Mouse (Mus musculus): ENCODE data around the gene Alcam. TPM values are rescaled to one million over a fixed set of nuclear protein-coding genes. Genes with fewer than 3 reads are reported as not detected.

Alcam gene
- polyA plus RNA-seq, 2 experiments = 7.3 to 7.5 TPM

- Histone ChIP-seq H3K27me3 (ENCODE audit: control insufficient read depth, insufficient read depth, low read length) (no peaks in the 10 kb centered on the region), H3K36me3 (replicated peaks; ENCODE audit: control insufficient read depth, insufficient read depth, low read depth) (no peaks in the 10 kb centered on the region), H3K27ac (no peak overlapping the region), H3K4me2 (ENCODE audit: low read depth) (no peak overlapping the region), H3K4me1 (replicated peaks; ENCODE audit: control insufficient read depth in 2 of 2, insufficient read depth in 2 of 2, low read length in 1 of 2) (no peaks in the 10 kb centered on the region), H3K9ac (replicated peaks) (no peak overlapping the region), H3K4me3 (ENCODE audit: insufficient read depth in 1 of 2, low read depth in 2 of 2, low read length in 2 of 2) (no peak overlapping the region), H3K9me3 (ENCODE audit: control insufficient read depth, low read length) (no peaks in the 10 kb centered on the region)
- DNase-seq (ENCODE audit: low read depth in 3 of 3, low spot score in 3 of 3) (no peak), ATAC-seq (ENCODE audit: insufficient read depth) (no peak)
- no peak for TF ChIP-seq EP300 (IDR thresholded peaks at IDR 0.05; ENCODE audit: low read depth)
- no peak for TF ChIP-seq CTCF (IDR thresholded peaks at IDR 0.05; ENCODE audit: low read depth)
- WGBS (ENCODE audit: insufficient replicate concordance) = 35% methylated on average over 1 of the region's 1 CpGs
Measured at GRCm38 (mm10) chr16:52464597-52464996, 10.7 kb upstream of the Alcam start.

- 1% methylated on average over 39 of the region's 55 CpGs for WGBS (ENCODE audit: insufficient replicate concordance)
- Histone ChIP-seq H3K27me3 (ENCODE audit: control insufficient read depth, insufficient read depth, low read length) (peaks cover 31% of the 10 kb centered on the region), H3K27ac (no peak overlapping the region), H3K4me1 (replicated peaks; ENCODE audit: control insufficient read depth in 2 of 2, insufficient read depth in 2 of 2, low read length in 1 of 2) (no peaks in the 10 kb centered on the region), H3K9me3 (ENCODE audit: control insufficient read depth, low read length) (no peaks in the 10 kb centered on the region), H3K36me3 (replicated peaks; ENCODE audit: control insufficient read depth, insufficient read depth, low read depth) (no peaks in the 10 kb centered on the region), H3K4me3 (ENCODE audit: insufficient read depth in 1 of 2, low read depth in 2 of 2, low read length in 2 of 2) (peak overlapping the region; percentile 58 to 64), H3K9ac (replicated peaks) (0 out of 2 replicates have a peak overlapping the region, but pooled peaks have one; percentile 12), H3K4me2 (ENCODE audit: low read depth) (peak overlapping the region; percentile 62)
- peak; percentile 49 to 61 (median 58) for DNase-seq (ENCODE audit: low read depth in 3 of 3, low spot score in 3 of 3)
- TF ChIP-seq CTCF (IDR thresholded peaks at IDR 0.05; ENCODE audit: low read depth) = peak; percentile 87
- TF ChIP-seq EP300 (IDR thresholded peaks at IDR 0.05; ENCODE audit: low read depth) = no peak
- ATAC-seq (ENCODE audit: insufficient read depth) = peak; percentile 90
Measured at GRCm38 (mm10) chr16:52452862-52453715, 785 bp downstream of the Alcam start.

GRCm38 (mm10) chr16:52452477-52452831 lies 1.4 kb downstream of the Alcam start:
- H3K4me3 ChIP-seq (ENCODE audit: insufficient read depth in 1 of 2, low read depth in 2 of 2, low read length in 2 of 2) = peak overlapping the region; percentile 58 to 64
- H3K9ac ChIP-seq (replicated peaks) = peak overlapping the region; percentile 37; the same call in 1 of the 2 replicates
- no peak overlapping the region for H3K27ac ChIP-seq
- H3K9me3 ChIP-seq (ENCODE audit: control insufficient read depth, low read length) = no peaks in the 10 kb centered on the region
- H3K27me3 ChIP-seq (ENCODE audit: control insufficient read depth, insufficient read depth, low read length) = peaks cover 31% of the 10 kb centered on the region
- no peak for TF ChIP-seq CTCF (IDR thresholded peaks at IDR 0.05; ENCODE audit: low read depth)
- no peak for TF ChIP-seq EP300 (IDR thresholded peaks at IDR 0.05; ENCODE audit: low read depth)
- WGBS (ENCODE audit: insufficient replicate concordance) = 0% methylated on average over 26 of the region's 26 CpGs
- no peaks in the 10 kb centered on the region for H3K36me3 ChIP-seq (replicated peaks; ENCODE audit: control insufficient read depth, insufficient read depth, low read depth)
- H3K4me2 ChIP-seq (ENCODE audit: low read depth) = peak overlapping the region; percentile 62
- no peaks in the 10 kb centered on the region for H3K4me1 ChIP-seq (replicated peaks; ENCODE audit: control insufficient read depth in 2 of 2, insufficient read depth in 2 of 2, low read length in 1 of 2)
- ATAC-seq (ENCODE audit: insufficient read depth) (no peak), DNase-seq (ENCODE audit: low read depth in 3 of 3, low spot score in 3 of 3) (no peak)

GRCm38 (mm10) chr16:52451786-52452476 lies 1.9 kb downstream of the Alcam start:
- Histone ChIP-seq H3K27ac (no peak overlapping the region), H3K4me3 (ENCODE audit: insufficient read depth in 1 of 2, low read depth in 2 of 2, low read length in 2 of 2) (peak overlapping the region; percentile 58 to 64), H3K4me1 (replicated peaks; ENCODE audit: control insufficient read depth in 2 of 2, insufficient read depth in 2 of 2, low read length in 1 of 2) (no peaks in the 10 kb centered on the region), H3K9me3 (ENCODE audit: control insufficient read depth, low read length) (no peaks in the 10 kb centered on the region), H3K36me3 (replicated peaks; ENCODE audit: control insufficient read depth, insufficient read depth, low read depth) (no peaks in the 10 kb centered on the region), H3K27me3 (ENCODE audit: control insufficient read depth, insufficient read depth, low read length) (peaks cover 31% of the 10 kb centered on the region), H3K4me2 (ENCODE audit: low read depth) (peak overlapping the region; percentile 62), H3K9ac (replicated peaks) (peak overlapping the region; percentile 37; the same call in 1 of the 2 replicates)
- DNase-seq (ENCODE audit: low read depth in 3 of 3, low spot score in 3 of 3) (no peak), ATAC-seq (ENCODE audit: insufficient read depth) (no peak)
- 2% methylated on average over 23 of the region's 23 CpGs for WGBS (ENCODE audit: insufficient replicate concordance)
- no peak for TF ChIP-seq CTCF (IDR thresholded peaks at IDR 0.05; ENCODE audit: low read depth)
- no peak for TF ChIP-seq EP300 (IDR thresholded peaks at IDR 0.05; ENCODE audit: low read depth)
